Mouse (Mus musculus) myocyte (in vitro differentiated cells): ENCODE measurements at regions not wholly inside any gene's neighbourhood (a gene's known extent, or its start where the extent isn't known, plus 50 kb on each side); places are given as distances from the start of the nearest gene placed in this dataset.
"Not testable (repeated sequence)": the region's sequence is repeated elsewhere in the genome, so short reads cannot be mapped to it uniquely, and the experiment has no call there.

Source experiments
- H3K27me3 ChIP-seq: one replicate; pipeline ENCODE4 v1.6.1; 2011; ENCODE audit not compliant: control insufficient read depth, insufficient read depth, insufficient read length
- H3K36me3 ChIP-seq: one replicate; pipeline ENCODE4 v1.6.1; 2011; ENCODE audit not compliant: control insufficient read depth, insufficient read depth
- H3K4me2 ChIP-seq: one replicate; pipeline ENCODE4 v1.6.1; 2011; ENCODE audit warnings: low read depth, control low read depth
- H3K4me3 ChIP-seq: one replicate; pipeline ENCODE4 v1.5.1; 2011; ENCODE audit warnings: mild to moderate bottlenecking, control low read depth, moderate library complexity
- H3K79me2 ChIP-seq: one replicate; pipeline ENCODE4 v1.6.1; 2011; ENCODE audit not compliant: control insufficient read depth, insufficient read depth
- H3ac ChIP-seq: one replicate; pipeline ENCODE4 v1.6.1; 2011; ENCODE audit not compliant: control insufficient read depth, insufficient read length
- CEBPB ChIP-seq: IDR thresholded peaks from 2 replicates; pipeline ENCODE4 v1.6.1; 2011; ENCODE audit warnings: mild to moderate bottlenecking, moderate library complexity; ENCODE audit not compliant: poor library complexity, insufficient read depth, severe bottlenecking
- E2F4 ChIP-seq: IDR thresholded peaks from one replicate; pipeline ENCODE4 v1.6.1; 2011; ENCODE audit warnings: mild to moderate bottlenecking, control low read depth, moderate library complexity; ENCODE audit not compliant: insufficient read depth
- MAX ChIP-seq: IDR thresholded peaks from one replicate; pipeline ENCODE4 v1.6.1; 2011; ENCODE audit warnings: low read depth, mild to moderate bottlenecking, control low read depth
- MYOD1 ChIP-seq, 3 experiments: IDR thresholded peaks; one replicate each; pipeline ENCODE4 v1.6.1; 2011; ENCODE audit warnings: control low read depth in 2 of 3, low read depth in 2 of 3, mild to moderate bottlenecking in 2 of 3, moderate library complexity in 1 of 3; ENCODE audit not compliant: insufficient read length in 2 of 3, control insufficient read depth in 1 of 3
- MYOG ChIP-seq, 3 experiments: IDR thresholded peaks; one replicate each; pipeline ENCODE4 v1.6.1; 2011; ENCODE audit warnings: control low read depth in 2 of 3, low read depth in 2 of 3, mild to moderate bottlenecking in 2 of 3; ENCODE audit not compliant: insufficient read length in 2 of 3, control insufficient read depth in 1 of 3, insufficient read depth in 1 of 3
- POLR2A ChIP-seq: IDR thresholded peaks from one replicate; pipeline ENCODE4 v1.6.1; 2011; ENCODE audit warnings: low read depth, mild to moderate bottlenecking, control low read depth, moderate library complexity; ENCODE audit not compliant: insufficient read length
- POLR2AphosphoS2 ChIP-seq: IDR thresholded peaks from one replicate; pipeline ENCODE4 v1.6.1; 2011; ENCODE audit warnings: low read depth, control low read depth; ENCODE audit not compliant: insufficient read length
- REST ChIP-seq: IDR thresholded peaks from one replicate; pipeline ENCODE4 v1.6.1; 2011; ENCODE audit warnings: mild to moderate bottlenecking, control low read depth, moderate library complexity; ENCODE audit not compliant: insufficient read depth, insufficient read length
- SRF ChIP-seq: IDR thresholded peaks from one replicate; pipeline ENCODE4 v1.6.1; 2011; ENCODE audit warnings: low read depth; ENCODE audit not compliant: control insufficient read depth, insufficient read length
- TCF12 ChIP-seq: IDR thresholded peaks from one replicate; pipeline ENCODE4 v1.6.1; 2011; ENCODE audit warnings: mild to moderate bottlenecking, control low read depth; ENCODE audit not compliant: poor library complexity, insufficient read depth, severe bottlenecking
- TCF3 ChIP-seq: IDR thresholded peaks from one replicate; pipeline ENCODE4 v1.6.1; 2011; ENCODE audit warnings: low read depth, control low read depth; ENCODE audit not compliant: insufficient read length
- USF1 ChIP-seq: IDR thresholded peaks from one replicate; pipeline ENCODE4 v1.6.1; 2011; ENCODE audit warnings: low read depth, mild to moderate bottlenecking, control low read depth, moderate library complexity

DNA sequence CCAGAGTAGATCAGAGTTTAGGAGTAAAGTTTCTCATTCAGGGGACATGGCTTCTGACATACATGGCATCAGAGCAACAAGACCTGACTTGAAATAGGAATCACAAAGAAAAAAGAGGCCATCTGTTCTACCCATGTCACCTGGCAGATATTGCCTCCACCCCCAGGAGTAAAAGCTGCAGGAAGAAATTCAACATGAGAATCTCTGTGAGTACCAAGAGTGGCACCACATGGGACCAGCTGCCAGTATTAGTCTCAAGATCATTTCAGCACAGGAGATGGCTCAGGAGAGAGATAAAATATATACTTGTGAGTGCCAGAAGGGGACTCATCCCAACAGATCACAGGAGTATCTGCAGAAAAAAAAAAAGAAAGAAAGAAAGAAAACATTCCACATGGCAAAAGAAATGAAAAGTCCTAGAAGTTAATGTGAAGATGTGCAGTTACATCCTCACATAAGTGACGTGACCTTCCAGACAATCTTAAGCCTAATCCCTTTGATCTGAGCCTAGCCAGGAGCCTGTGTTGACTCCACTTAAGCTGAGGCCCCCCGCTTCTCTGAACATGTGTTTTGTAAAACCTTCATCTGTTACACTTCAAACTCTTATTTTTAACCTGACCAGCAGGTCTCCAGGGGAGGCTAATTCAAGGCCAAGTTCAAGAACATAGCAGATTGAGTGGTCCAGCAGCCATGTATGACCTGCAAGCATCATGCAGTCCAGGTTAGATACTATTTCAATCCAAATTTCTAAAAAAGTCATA lies 118.9 kb upstream of the Gm9972 start:
- no peak for TF ChIP-seq USF1
- no peak for TF ChIP-seq MAX
- TF ChIP-seq POLR2AphosphoS2, result no peak
- TF ChIP-seq SRF, result no peak
- TF ChIP-seq MYOD1 (IDR thresholded peaks at IDR 0.05; ENCODE audit: control insufficient read depth in 1 of 3, insufficient read length in 2 of 3, low read depth in 2 of 3), result no peak
- TF ChIP-seq REST, result no peak
- no peaks in the 10 kb centered on the region for H3K27me3 ChIP-seq

DNA sequence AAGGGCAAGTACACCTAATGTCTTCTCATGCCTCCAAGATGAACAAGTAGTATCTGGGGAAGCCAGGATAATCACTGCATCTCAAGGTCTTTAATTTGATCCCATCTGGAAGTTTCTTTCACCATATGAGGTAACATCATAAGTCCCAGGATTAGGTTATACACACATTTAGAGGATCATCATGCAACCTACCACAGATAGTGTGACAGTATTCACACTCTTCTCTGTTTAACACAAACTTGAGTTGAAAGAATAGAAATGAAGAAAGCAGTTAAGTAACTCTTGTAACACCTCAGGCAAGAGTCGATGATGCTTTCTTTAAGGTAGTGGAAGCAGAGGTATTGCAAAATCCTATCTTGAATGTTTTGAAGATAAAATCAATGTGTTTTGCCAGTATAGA lies 116.3 kb upstream of the Gm9972 start:
- Histone ChIP-seq H3K4me2 (no peak overlapping the region), H3ac (no peak overlapping the region), H3K36me3 (no peaks in the 10 kb centered on the region), H3K27me3 (no peaks in the 10 kb centered on the region), H3K79me2 (no peaks in the 10 kb centered on the region), H3K4me3 (no peak overlapping the region)
- TF ChIP-seq MYOG (IDR thresholded peaks at IDR 0.05; ENCODE audit: control insufficient read depth in 1 of 3, insufficient read depth in 1 of 3, insufficient read length in 2 of 3, low read depth in 2 of 3) (no peak), POLR2A (no peak), MAX (no peak), MYOD1 (IDR thresholded peaks at IDR 0.05; ENCODE audit: control insufficient read depth in 1 of 3, insufficient read length in 2 of 3, low read depth in 2 of 3) (no peak), USF1 (no peak), POLR2AphosphoS2 (no peak), TCF3 (no peak), SRF (no peak), CEBPB (no peak), E2F4 (no peak), TCF12 (no peak)

More for the DNA sequence above, 118.9 kb upstream of the Gm9972 start:
- Histone ChIP-seq H3K36me3 (no peaks in the 10 kb centered on the region), H3K79me2 (no peaks in the 10 kb centered on the region), H3ac (no peak overlapping the region), H3K4me2 (no peak overlapping the region), H3K4me3 (no peak overlapping the region)

DNA sequence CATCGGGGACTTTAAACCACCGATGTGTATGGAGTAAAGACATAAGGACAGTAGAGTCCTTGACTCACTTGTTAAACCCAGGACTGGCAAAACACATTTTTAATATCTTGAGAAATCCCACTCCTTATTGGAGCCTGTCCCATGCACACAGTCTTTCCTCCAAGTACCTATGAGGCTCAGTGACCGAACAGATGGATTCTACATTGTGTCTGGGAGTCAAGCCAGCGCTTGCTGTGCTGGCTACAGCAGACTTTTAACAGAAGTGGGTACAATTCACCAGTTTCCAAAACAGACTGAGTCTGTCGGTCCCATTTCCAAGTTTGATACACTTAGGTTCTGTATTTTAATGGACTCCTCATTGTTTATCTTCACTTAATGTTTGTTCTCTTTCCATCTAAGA lies 108.4 kb upstream of the Gm9972 start:
- no peak overlapping the region for H3K4me3 ChIP-seq
- no peaks in the 10 kb centered on the region for H3K36me3 ChIP-seq
- TF ChIP-seq MYOG (IDR thresholded peaks at IDR 0.05; ENCODE audit: control insufficient read depth in 1 of 3, insufficient read depth in 1 of 3, insufficient read length in 2 of 3, low read depth in 2 of 3) (no peak), CEBPB (no peak), E2F4 (no peak), TCF12 (no peak), REST (no peak), POLR2A (no peak), USF1 (no peak), MAX (no peak), SRF (no peak), MYOD1 (IDR thresholded peaks at IDR 0.05; ENCODE audit: control insufficient read depth in 1 of 3, insufficient read length in 2 of 3, low read depth in 2 of 3) (no peak), TCF3 (no peak), POLR2AphosphoS2 (no peak)
- no peak overlapping the region for H3K4me2 ChIP-seq
- no peaks in the 10 kb centered on the region for H3K27me3 ChIP-seq
- H3K79me2 ChIP-seq, result no peaks in the 10 kb centered on the region
- no peak overlapping the region for H3ac ChIP-seq

DNA sequence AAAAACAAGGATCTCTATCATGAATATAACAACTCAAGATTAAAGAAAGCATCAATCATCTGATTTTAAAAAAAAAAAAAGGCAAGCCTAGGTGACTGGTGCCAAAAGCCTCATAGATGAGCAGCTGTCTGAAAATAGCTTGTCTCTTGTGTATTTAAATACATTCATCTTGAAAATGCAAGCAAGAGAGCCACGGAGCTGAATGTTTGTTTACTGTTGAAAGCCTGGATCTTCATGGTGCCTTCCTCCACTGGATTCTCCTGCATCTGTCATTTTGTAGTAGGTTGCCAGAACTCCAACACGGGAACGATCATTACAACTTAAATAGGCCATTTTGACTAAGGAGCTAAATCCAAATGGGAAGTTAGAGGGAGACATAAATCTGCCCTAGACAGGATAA lies 106.6 kb upstream of the Gm9972 start:
- H3K4me2 ChIP-seq, result peak overlapping the region; percentile 12
- H3K79me2 ChIP-seq, result no peaks in the 10 kb centered on the region
- TF ChIP-seq MAX, result no peak
- no peak for TF ChIP-seq E2F4
- TF ChIP-seq CEBPB, result no peak
- no peak for TF ChIP-seq REST
- no peak for TF ChIP-seq MYOD1 (IDR thresholded peaks at IDR 0.05; ENCODE audit: control insufficient read depth in 1 of 3, insufficient read length in 2 of 3, low read depth in 2 of 3)
- TF ChIP-seq USF1, result no peak
- no peak for TF ChIP-seq POLR2A
- no peak for TF ChIP-seq TCF12
- no peak for TF ChIP-seq POLR2AphosphoS2
- TF ChIP-seq SRF, result no peak
- no peak overlapping the region for H3K4me3 ChIP-seq
- no peaks in the 10 kb centered on the region for H3K36me3 ChIP-seq
- H3ac ChIP-seq, result no peak overlapping the region
- no peaks in the 10 kb centered on the region for H3K27me3 ChIP-seq

DNA sequence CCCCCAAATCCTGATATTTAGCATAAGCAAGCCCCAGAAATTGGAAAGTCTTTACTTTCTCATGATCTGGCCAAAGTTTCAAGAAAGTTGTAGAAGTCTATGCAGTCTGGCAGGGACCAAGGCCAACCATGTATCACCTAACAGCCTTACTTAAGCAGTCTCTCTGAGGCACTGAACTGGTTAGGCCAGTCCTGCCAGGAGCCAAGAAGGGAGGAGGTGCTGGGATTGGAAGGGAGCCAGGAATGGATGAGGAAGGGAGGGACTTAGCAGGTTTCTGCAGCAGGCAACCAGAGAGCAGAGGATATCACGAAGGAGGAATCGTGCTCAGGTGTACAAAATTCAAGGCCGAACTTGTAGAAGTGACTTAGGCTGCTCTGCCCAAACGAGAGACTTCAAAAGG lies 96.3 kb upstream of the Gm9972 start:
- H3K4me2 ChIP-seq, H3K4me3 ChIP-seq, H3K36me3 ChIP-seq, H3K79me2 ChIP-seq, H3K27me3 ChIP-seq, H3ac ChIP-seq: not testable (repeated sequence)
